Mouse (Mus musculus) limb, embryonic 14.5 days (tissue): ENCODE data around the gene Asb7. TPM values are rescaled to one million over a fixed set of nuclear protein-coding genes. Genes with fewer than 3 reads are reported as not detected.

Experiments
- ATAC-seq: fragments of 200-750 bp; cut with Nextera tagmentation; 2 replicates; pipeline ENCODE4 v1.8.0; 2017; ENCODE audit warnings: low read depth, moderate number of reproducible peaks, moderate TSS enrichment; ENCODE audit not compliant: low FRiP score
- DNase-seq: peaks from one replicate; pipeline ENCODE4 v3.0.0-alpha.2; 2015; ENCODE audit warnings: low spot score
- H3K27ac ChIP-seq: fragments of 300-500 bp; sonication (generic); replicated peaks from 2 replicates; pipeline ENCODE4 v1.5.1; 2014; ENCODE audit warnings: low read depth, mild to moderate bottlenecking, low read length, moderate library complexity, mixed read lengths
- H3K27me3 ChIP-seq: fragments of 300-500 bp; sonication (generic); 2 replicates; pipeline ENCODE4 v1.6.1; 2014; ENCODE audit warnings: low read length, mixed read lengths; ENCODE audit not compliant: control insufficient read depth, insufficient read depth
- H3K36me3 ChIP-seq: fragments of 300-500 bp; sonication (generic); 2 replicates; pipeline ENCODE4 v1.6.1; 2014; ENCODE audit warnings: mild to moderate bottlenecking, low read length, moderate library complexity, mixed read lengths; ENCODE audit not compliant: control insufficient read depth, insufficient read depth
- H3K4me1 ChIP-seq: fragments of 300-500 bp; sonication (generic); 2 replicates; pipeline ENCODE4 v1.6.1; 2014; ENCODE audit warnings: antibody characterized with exemption, low read length, mixed read lengths; ENCODE audit not compliant: control insufficient read depth, insufficient read depth
- H3K4me2 ChIP-seq: fragments of 300-500 bp; sonication (generic); replicated peaks from 2 replicates; pipeline ENCODE4 v1.6.1; 2014; ENCODE audit warnings: low read depth, mild to moderate bottlenecking, low read length, moderate library complexity; ENCODE audit not compliant: severe bottlenecking
- H3K4me3 ChIP-seq: fragments of 300-500 bp; sonication (generic); replicated peaks from 2 replicates; pipeline ENCODE4 v1.5.1; 2014; ENCODE audit warnings: low read length
- H3K9ac ChIP-seq: fragments of 300-500 bp; sonication (generic); 2 replicates; pipeline ENCODE4 v1.6.1; 2014; ENCODE audit warnings: mild to moderate bottlenecking, low read depth, low read length, moderate library complexity; ENCODE audit not compliant: severe bottlenecking
- H3K9me3 ChIP-seq: fragments of 300-500 bp; sonication (generic); 2 replicates; pipeline ENCODE4 v1.6.1; 2016; ENCODE audit warnings: low read length; ENCODE audit not compliant: control insufficient read depth
- POLR2A ChIP-seq: fragments of 200-500 bp; IDR thresholded peaks from 2 replicates; pipeline ENCODE4 v1.8.0; 2012; ENCODE audit warnings: inconsistent platforms, mild to moderate bottlenecking, moderate library complexity, borderline replicate concordance; ENCODE audit not compliant: insufficient read depth, insufficient read length; ENCODE audit errors: extremely low read depth
- WGBS: fragments of 180-500 bp; shearing (Covaris S2); extraction: QIAGEN DNeasy Blood & Tissue Kit; methylation state at CpG from one replicate; pipeline ENCODE4 v1.1.7; 2014; 5-methylcytosine and 5-hydroxymethylcytosine counted together
- polyA plus RNA-seq, 2 experiments: library from polyadenylated mRNA; depleted of rRNA in 1 of 2; stranded (reverse) in 1 of 2; unstranded in 1 of 2; fragments of >200 nt; fragmentation: Nextera tagmentation in 1 of 2; extraction: Ambion mirVana in 1 of 2; gene quantifications; 2 replicates each; pipeline versions ENCODE4 v1.2.1 to v1.2.3; 2012 to 2014

The Asb7 gene
- polyA plus RNA-seq, 2 experiments: 8.8 to 13.5 TPM

DNA sequence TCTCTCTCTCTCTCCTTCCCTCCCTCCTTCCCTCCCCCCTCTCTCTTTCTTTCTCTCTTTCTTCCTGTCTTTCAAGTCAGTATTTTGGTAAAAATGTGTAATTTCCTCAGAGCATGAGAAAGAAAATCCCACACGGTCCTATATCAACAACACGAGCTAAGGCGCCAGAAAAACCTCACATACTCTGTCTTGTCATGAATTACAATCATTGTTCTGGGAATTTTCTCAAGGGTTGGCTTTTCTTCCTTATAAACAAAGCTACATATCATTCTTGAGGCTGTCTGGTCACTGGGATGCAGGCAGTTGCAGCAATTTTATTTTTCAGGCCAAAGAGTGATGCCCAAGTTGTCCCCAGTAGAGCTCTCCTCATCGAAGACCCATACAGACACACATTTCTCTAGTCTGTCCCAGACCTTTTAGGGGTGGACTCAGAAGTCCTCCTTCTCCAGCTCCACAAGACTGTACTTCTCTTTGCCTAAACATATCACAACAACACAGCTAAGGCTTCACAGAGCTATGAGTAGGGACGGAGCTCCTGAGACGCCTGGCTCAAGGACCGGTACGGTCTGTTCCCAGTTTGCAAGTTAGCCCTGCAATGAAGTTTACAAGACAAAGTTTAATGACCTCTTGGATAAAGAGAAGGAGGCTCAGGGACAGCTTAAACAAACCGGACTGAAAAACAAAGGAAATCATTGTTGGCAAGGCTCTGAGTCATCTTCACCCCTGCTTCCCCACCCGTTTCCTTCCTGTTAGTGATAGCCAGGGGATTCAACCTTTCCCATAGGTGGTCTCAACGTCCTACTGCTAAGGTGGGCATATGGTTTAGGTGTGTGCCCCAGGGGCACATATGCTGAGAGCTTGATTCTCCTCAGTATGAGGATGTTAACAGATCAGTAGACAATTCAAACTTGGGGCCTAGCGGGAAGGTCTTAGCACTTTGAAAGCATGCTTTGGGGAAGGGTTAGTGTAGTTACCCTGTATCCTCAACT is 88.5 kb downstream of the Asb7 start:
- Histone ChIP-seq H3K4me3 (no peak overlapping the region), H3K27me3 (no peaks in the 10 kb centered on the region), H3K9me3 (no peaks in the 10 kb centered on the region), H3K36me3 (no peaks in the 10 kb centered on the region), H3K9ac (no peak overlapping the region), H3K4me1 (no peaks in the 10 kb centered on the region), H3K4me2 (no peak overlapping the region), H3K27ac (no peak overlapping the region)
- TF ChIP-seq POLR2A: no peak
- 65% methylated on average over 12 of the region's 12 CpGs for WGBS
- no peak for ATAC-seq
- DNase-seq: no peak

- ATAC-seq: no peak
- Histone ChIP-seq H3K4me3 (no peak overlapping the region), H3K4me2 (no peak overlapping the region), H3K9me3 (no peaks in the 10 kb centered on the region), H3K4me1 (no peaks in the 10 kb centered on the region), H3K27ac (no peak overlapping the region), H3K9ac (no peak overlapping the region), H3K27me3 (no peaks in the 10 kb centered on the region), H3K36me3 (no peaks in the 10 kb centered on the region)
- TF ChIP-seq POLR2A: no peak
- 80% methylated on average over 3 of the region's 3 CpGs for WGBS
- no peak for DNase-seq
Measured at GRCm38 (mm10) chr7:66600126-66600525, 89.3 kb downstream of the Asb7 start.

DNA sequence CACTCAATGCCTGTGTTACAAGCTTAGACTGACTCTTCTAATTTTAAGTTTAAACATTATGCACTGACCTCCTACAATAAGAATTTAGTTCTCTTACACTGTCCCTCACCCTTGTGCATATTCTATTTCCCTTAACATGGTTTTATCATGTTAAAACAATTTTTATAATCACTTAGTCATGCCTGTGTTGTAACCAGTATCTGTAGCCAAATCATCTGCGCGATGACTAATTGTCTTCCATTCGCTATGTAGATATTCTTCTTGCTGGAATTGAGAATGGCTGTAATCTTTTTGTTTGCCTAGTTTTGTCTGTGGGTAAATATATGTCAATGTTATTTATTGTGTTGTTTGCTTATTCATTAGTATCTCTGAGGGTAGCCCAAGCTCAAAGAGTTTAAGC is 91.5 kb downstream of the Asb7 start:
- ATAC-seq (no peak), DNase-seq (no peak)
- no peaks in the 10 kb centered on the region for H3K4me1 ChIP-seq
- 97% methylated on average over 3 of the region's 3 CpGs for WGBS
- no peaks in the 10 kb centered on the region for H3K9me3 ChIP-seq
- no peaks in the 10 kb centered on the region for H3K36me3 ChIP-seq
- H3K4me2 ChIP-seq: no peak overlapping the region
- H3K27me3 ChIP-seq: no peaks in the 10 kb centered on the region
- TF ChIP-seq POLR2A: no peak
- no peak overlapping the region for H3K4me3 ChIP-seq
- no peak overlapping the region for H3K9ac ChIP-seq
- no peak overlapping the region for H3K27ac ChIP-seq

Other genes with a start within 250 kb of the Asb7 start
- gene Lins1, start 293 bp upstream of the Asb7 start, polyA plus RNA-seq (2012; rRNA removed): 20.2 and 21.4 TPM in 2 replicates
- gene Lins1, start 293 bp upstream of the Asb7 start, polyA plus RNA-seq (2014; fragmentation: Nextera tagmentation; extraction: Ambion mirVana): 22.6 and 24.9 TPM in 2 replicates
- 4.4 TPM in 2 replicates for gene Cers3, start 53.9 kb upstream of the Asb7 start, polyA plus RNA-seq (2012; rRNA removed)
- gene Cers3, start 53.9 kb upstream of the Asb7 start, polyA plus RNA-seq (2014; fragmentation: Nextera tagmentation; extraction: Ambion mirVana): 11.9 and 12.0 TPM in 2 replicates
- gene Adamts17, start 150.1 kb upstream of the Asb7 start, polyA plus RNA-seq (2012; rRNA removed): 19.5 and 22.3 TPM in 2 replicates
- 16.0 and 18.1 TPM in 2 replicates for gene Adamts17, start 150.1 kb upstream of the Asb7 start, polyA plus RNA-seq (2014; fragmentation: Nextera tagmentation; extraction: Ambion mirVana)